Mouse (Mus musculus) right cerebral cortex, postnatal 10 days (tissue): ENCODE data around the gene Calr4.

Experiments
- DNase-seq, 2 experiments: peaks; one replicate each; pipeline ENCODE4 v3.0.0; 2021; ENCODE audit warnings: low spot score in 2 of 2

Gene Calr4

DNA sequence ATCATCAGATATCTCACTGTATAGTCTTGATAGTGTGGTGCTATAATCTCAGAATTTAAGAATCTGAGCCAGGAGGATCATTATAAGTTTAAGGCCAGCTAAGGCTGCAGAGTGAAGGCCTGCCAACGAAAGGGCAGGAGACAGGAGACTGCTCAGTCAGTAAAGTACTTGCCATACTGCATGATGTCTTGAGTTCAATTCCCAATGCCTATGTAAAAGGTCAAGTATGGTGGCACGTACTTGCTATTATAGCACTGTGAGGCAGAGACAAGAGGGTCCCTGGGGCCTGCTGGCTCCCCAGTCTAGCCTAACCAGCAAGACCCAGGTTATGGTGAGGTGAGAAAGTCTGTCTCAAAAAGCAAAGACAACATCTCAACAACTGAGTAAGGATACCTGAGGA, at the start of gene Calr4:
Gene Calr4 (plus strand): TSS at position 301 of the 400 bp plus-strand sequence.
- DNase-seq, result no peak

DNA sequence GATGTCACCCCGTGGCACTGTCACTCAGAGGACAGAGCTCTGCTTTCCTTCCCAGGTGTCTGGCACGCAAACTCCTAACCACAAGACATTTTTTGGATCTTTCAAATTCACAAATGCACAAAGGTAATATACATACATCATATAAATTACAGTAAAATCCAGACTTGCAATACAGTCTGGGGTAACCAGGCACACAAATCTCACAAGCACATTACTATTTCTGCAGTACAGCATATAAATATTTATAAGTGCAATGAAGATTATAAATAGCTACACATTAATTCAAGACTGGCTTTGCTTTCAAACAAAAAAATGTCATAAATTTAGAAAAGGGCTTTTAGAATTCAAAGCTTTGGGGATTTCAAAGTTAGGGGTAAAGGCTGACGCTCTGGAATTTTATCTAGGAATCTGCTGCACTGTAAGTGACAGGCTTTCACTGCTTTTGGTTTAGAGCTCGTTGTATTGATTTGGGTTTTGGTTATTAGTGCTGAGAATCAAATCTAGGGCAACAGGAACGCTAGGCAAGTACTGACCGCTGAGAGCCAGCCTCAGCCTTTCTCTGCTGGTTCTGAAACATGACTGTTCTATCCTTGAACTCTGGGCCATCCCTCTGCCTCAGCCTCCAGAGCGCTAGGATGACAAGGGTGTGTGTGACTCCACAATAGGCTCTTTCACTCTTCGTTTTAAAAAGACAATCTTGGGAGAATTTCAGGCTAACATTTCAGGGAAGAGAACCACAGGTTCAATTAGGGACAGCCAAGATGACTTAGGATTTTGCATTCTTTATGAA, 48.5 kb upstream of the Calr4 start:
- no peak for DNase-seq

DNA sequence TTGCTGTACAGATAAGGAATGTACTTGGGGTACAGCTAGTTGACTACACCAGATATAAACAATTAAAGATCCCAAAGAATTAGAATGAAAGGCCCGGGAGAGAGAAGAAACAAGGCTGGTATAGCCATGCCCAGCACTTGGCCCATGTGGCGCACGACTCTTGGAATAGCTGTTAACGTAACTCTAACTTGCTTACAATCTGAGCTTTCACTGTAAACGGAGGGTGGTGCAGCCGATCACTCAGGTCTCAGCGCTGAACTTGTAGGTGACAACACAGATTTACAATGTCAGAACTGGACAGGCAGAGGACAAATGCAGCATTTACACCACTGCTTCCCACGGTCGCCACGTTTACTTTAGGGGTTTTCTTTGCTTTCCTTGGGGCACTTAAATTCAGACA, 42.7 kb upstream of the Calr4 start:
- DNase-seq, result no peak

DNA sequence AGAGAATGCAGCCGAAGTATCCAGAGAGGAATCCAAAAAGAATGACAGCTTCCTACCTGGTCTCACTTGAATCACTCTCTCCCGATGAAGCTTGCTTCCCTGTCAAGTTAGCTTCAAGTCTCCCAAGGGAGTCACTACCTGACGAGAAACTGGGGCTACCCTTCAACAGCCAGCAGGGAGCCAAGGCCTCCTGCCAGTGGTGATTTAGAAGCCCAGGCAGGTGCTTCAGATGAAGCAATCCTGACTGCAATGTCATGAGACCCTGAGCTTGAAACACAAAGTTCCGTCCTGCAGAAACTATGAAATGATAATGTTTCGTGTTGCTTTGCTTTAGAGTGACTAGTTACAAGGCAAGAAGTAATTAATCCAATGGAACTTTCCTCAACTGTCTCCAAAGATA, 40.4 kb upstream of the Calr4 start:
- no peak for DNase-seq

DNA sequence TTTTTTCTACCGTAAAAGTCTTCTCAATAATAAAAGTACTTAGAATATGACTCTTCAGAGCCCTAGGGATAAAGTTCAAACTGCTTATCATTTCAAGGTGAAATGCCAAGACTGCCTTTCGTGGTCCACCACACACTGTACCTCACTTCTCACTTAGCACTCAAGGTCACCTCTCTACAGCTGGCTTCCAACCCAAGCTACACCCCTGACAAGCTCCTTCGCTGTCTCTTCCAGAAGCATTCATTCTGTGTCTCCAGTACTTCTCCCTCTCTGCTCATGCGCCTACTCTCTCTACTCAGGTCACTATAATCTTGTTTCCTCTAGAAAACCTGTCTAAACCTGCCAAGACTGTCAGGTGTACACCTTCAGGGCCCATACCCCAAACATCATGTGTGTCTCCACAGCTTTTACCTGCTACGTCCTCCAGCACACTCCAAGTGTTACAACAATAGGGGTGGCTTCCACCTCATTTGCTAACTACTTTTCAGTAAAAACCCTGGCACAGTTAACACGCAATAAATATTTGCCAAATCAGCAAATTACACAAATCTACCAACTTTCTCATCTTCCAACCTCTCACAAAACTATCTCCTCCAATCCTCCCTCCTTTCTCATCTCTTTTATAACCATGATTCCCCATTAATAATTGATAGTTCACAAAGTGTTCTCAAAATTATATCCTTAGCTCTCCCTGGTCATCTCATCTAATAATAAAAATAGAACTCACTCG, 38.2 kb upstream of the Calr4 start:
- DNase-seq, result no peak

DNA sequence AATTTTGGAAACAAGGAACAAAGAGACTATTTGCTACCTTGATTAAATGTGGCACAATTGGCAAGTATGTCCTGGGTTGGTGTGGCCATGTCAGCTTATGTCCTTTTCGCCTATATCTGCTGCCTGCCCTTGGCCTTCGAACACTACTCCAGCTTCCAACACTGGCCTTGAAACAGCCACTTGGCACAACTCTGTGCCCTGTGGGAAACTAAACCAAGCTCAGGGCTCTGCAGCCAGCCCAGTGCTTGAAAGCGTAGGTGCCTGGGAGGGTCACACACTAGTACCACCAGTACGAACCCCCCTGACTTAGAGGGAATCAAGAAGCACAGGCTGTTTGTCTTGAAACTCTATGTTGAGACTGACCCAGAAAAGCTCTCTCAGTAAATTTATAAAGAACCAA, 35.2 kb upstream of the Calr4 start:
- no peak for DNase-seq

DNA sequence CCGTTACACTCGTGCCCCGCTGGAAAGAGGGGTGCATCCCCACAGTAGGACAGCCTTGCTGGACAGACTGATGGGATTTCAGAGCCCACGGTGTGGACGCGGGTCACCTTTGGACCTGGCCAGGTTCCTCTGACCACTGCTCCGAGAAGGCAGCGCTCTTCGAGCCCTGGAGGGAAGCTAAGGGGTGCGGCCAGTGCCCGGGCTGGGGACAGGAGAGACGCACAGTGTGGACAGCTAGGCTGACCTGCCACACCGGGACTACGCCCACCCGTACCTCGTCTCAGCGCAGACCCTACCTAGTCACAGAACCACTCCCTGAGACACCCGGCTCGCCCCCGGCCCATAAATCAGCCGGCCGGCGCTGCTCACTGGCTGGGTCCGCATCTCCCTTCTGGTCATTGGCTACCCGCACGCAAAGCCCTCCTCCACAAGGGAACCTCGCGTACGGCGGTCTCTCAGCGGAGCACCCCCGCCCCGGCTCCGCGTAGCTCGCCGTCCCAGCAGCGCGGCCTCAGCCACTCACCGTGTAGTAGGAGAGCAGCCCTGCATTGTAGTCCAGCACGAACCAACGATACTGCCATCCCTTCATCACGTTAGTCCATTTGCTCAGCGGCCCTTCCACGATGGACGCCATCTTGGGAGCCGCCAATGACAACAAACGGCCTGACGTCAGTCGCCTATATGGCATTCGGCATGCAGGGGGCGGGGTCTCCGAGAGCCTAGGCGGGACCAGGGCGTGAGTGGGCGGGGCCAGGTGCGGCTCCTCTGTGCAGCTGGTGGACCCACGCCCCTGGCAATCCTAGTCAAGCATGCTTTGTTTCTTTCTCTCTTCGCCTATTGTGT, 32.5 kb upstream of the Calr4 start, which contains the start of gene Osbpl9:
Gene Osbpl9 (minus strand): TSS at position 691 of the 843 bp plus-strand sequence.
- peak; percentile 99 for DNase-seq

DNA sequence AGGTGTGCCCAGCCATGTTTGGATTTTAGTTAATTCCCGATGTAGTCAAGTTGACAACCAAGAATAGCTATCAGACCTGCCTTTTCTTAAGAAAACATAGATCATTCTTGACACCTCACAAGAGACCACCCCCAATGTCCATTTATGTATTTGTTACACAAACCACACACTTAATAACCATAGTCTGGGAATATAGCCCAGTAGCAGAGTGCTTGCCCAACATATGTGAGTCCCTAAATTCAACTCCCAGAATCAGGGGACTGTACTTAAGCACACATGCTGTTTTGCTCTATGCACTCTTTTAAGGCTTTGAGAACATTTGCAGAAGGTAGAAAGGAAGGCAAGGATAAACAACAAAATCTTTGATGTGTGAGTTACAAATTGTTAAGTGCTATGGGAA, 30.4 kb upstream of the Calr4 start:
- no peak for DNase-seq

DNA sequence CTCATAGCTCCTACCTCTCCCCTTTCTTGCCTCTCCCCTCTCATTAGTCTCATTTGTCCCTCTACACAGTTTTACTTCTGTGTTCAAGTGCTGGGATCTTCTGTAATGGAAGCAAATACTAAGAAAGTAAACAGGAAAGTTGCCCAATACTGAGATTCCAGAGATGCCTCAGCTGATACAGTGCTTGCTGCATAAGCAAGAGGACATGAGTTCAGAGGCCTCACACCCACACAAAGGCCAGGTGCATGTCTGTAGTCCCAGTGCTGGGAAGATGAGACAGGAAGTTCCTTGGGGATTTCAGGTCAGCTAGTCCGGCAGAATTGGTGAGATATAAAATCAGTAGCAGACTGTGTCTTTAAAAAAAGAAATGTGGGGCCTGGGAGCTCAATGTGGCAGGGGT, 29.9 kb upstream of the Calr4 start:
- no peak for DNase-seq

DNA sequence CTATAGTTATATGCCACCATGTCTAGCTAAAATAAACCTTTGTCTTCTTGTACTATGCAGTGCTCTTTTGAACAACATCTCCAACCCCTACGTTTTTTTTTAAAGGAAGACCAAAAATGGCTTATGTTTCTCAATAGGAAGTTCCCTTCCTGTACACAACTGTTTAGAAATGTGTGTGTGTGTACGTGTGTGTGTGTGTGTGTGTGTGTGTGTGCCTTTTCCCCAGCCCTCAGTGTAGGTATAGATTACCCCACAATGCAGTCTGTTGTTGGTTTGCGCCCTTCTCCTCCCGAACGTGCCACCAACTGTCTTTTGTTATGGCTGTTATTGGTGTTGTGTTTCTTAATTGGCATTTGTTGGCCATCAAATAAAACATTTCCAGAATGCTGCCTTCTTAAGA, 26.8 kb upstream of the Calr4 start:
- no peak for DNase-seq

DNA sequence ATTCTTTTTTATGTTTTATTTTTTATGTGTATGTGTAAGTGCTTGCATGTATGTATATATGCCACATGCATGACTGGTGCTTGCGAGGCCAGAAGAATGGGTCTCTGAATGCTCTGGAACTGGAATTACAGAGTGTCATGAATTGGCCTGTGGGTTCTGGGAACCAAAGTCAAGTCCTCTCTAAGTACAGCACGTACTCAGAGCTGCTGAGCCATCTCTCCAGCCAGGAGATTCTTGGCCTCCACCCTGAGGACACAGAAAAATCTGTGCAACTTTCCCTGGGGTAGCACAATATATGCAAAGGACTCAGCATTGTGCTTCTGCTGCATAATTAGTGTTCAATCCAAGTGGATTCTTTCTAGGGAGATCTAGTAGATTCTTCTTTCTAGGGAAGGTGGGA, 24.0 kb upstream of the Calr4 start:
- no peak for DNase-seq

DNA sequence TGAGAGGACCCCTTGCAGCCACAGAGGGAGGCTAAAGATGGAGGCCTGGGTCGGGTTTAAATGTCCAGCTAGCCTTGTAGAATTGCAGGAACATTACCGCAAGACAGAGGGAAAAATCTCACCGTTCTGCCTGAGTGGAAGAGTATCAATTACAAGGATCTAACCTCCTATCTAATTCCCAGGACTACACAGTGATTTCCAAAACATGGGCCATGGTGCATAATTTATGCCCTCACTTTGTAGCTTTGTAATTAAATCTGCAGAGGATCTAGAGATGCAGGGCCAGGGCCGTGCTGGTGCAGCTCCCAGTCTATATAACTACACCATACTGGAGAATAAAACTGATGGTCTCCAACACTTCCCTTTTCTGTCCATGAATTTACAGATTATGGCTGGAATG, 23.4 kb upstream of the Calr4 start:
- DNase-seq, result no peak

DNA sequence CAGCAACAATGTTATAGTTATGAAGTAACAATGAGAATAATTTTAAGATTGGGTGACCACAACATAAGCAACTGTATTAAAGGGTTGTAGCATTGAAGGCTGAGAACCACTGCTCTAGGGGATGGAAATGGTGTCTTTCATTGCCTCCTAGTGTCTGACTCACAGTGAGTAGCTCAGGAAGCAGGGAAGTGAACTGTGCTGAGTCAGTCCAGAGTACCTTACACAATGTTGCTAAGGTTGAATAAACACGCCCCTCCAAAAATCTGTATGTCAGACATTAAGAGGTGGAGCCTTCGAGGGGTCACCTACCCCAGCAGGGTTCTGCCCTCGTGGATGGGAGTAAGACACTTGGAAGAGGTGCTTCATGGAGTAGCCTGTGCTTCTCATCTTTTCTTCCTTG, 20.3 kb upstream of the Calr4 start:
- no peak for DNase-seq

DNA sequence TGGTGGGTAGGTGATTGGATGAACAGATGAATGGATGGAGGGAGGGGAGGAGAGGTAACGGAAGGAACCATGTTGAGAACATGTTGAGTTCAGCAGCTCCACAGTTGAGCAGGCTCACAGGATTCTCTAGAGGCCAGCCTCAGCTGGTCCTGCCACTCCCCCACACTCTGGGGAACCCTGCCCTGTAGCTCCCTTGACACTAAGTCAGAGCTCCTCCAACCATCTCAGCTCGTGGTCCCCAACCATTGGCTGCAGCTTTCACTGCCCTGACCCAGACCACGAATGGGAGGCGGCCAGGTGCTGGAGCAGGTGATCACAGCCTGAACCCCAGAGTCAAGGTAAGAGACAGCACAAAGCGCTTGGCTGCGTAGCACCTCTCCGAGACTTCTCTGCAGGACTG, 16.3 kb upstream of the Calr4 start:
- no peak for DNase-seq

DNA sequence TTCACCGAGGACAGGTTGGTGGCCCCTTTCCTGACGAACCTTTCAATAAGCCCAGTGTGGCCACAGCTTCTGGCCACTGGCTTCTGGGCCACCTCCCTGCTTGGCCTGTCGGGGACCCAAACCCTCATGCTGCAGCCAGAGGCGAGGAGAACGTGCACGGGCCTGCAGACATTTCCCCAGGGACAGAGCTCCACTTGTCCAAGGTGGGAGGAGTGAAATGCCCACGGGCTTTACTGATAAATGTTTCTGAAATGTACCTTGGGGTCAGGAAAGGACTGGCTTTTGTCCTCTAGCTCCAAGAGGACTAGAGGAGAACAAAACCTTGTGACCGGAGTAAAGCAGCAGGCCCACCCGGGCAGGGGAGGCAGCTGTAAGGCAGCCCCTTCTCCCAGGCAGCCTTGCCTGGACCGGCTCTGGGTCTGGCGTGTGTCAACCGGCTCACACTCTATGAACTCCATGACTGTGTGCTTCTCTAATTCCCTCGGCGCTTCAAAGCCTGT, 13.8 kb upstream of the Calr4 start:
- DNase-seq, result no peak

DNA sequence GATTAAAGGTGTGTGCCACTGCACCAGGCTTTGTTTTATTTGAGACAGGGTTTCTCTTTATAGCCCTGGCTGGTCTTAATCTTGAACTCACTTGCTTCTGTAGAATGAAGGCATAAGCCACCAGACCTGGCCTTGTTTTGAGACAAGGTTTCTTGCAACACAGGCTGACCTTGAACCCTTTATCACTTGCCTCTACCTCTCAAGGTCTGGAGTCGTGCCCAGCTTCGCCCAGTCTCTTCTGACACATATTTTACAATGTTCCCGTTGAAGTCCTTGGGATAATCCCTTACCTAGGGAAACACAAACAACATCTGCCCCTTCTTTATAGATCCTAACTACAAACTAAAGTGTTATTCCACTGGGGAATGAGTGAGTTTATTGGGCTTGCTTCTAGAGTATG, 12.3 kb upstream of the Calr4 start:
- no peak for DNase-seq

DNA sequence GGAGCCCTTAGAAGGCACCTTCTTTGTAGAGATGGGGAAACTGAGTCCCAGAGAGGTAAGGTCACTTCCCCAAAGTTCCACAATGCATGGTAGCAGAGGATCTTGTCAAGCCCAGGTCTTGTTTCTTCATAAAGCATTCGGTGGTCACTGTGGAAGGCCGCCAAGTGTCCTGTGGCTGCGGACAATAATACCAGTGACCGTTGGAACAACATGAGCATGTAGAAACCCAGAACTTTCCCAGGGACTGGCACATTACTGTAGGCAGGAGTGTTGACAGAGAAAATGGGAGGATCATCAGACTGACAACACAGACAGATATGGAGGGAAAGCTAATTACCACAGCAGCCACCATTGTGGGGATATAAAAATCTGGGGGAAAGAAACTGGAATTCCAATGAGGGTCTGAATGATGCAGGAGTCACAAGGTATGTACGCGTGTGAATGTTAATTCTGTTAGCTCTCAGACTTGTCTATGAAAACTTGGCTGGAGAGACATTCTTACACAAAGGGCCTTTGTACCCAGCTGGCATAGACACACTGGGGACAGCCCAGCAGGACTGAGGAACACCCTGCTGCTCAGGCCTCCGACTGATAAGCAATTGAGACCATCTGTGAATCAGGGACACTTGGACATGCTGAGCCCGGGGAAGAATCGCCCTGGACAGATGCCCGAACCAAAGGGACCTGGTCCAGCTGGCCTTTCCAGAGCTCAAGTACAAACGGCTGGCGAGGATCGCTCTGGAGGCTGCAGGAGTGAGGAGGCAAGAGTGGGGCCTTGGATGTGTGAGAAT, 9.3 kb upstream of the Calr4 start:
- peak; percentile 94 for DNase-seq

DNA sequence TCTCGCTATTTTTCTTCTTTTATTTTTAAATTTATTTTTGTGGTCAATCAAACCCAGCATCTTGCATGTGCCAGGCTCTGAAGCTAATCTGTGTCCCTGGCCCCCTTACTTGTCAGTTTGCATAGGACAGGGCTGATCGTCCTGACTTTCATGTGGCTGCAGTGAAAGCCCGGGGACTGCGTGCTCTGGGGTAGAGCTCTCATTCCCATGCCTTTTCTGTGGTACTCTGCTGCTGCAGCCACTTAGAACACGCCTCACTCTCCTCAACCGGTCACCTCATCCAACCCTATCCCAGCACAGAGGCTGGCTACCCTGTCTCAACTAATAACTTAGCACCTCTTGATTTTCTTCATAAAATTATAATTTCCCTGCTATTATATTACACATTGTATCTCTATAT, 8.7 kb upstream of the Calr4 start:
- no peak for DNase-seq

DNA sequence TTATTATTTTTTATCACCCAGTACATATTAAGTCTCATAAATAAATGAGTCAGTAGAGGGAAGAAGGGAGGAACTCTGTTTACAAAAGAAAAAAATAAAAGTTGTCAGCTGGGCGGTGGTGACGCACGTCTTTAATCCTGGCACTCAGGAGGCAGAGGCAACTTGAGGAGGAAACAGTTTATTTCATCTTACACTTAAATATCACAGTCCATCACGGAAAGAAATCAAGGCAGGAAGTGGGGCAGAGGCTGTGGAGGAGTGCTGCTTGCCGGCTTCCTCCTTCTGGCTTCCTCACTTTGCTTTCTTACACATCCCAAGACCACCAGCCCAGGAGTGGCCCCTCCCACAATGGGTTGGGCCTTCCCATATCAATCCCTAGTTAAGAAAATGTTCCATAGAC, 8.2 kb upstream of the Calr4 start:
- DNase-seq, result no peak

DNA sequence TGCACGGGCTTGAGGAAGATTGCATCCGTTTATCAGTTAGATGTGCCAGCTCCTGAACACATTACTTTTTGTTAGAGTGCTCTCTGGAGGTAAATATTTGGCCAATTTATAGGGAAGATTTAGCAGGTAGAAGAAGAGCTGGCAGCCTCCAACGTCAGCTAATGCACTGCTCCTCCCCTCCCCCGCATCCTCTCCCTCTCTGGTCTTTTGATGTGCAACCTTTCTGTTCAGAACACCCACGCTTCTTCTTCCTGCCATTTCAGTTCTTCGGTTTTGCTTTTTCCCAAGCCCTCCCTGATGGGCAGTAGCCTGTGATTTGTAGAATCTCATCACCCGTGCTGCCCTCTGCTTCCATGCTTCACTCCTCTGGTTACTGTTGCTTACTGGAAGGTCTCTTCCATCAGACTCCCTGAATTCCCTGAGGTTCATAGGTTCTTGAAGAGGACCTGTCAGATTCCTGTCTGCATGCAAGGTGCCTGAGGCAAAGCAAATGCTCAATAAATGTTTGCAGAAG, 4.5 kb upstream of the Calr4 start:
- DNase-seq, result no peak

DNA sequence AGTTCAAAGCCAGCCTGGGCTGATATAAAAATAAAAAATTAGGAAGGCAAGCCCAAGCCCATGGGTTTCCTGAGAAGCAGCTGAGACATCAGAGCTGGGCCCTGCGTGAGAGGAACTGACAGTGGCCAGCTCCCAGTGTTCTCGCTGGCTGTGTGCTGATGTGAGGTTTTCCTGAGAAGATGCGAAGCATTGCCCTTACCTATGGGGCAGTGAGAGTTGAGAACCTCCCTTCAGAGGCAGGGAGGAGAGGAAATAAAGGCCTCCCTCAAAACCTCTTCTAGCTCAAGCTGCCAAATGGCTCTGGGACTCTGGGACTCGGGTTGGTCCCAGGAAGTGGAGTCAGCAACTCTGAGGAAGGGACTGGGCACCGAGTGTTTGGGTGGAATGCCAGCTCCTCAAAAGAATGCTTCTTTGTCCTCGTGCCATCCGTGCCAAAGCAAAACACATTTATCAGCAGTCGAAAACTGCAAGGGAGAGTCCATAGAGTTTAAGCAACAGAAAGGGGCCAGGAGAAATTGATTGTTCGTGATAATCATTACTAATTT, 593 bp downstream of the Calr4 start:
- peak in 1 of 2 experiments; percentile 49 for DNase-seq
